Mouse (Mus musculus): Measurements from ENCODE around the gene Ehd2. TPM values are rescaled to one million over a fixed set of nuclear protein-coding genes. Genes with fewer than 3 reads are reported as not detected.

Ehd2 gene
- polyA plus RNA-seq, 1 experiment from 2014 or later = 5.8 TPM

- ATAC-seq (replicated peaks) = no peak
- Histone ChIP-seq H3K9me3 (no peaks in the 10 kb centered on the region), H3K4me2 (no peak overlapping the region), H3K36me3 (replicated peaks) (peaks cover 6% of the 10 kb centered on the region), H3K27me3 (replicated peaks) (no peaks in the 10 kb centered on the region), H3K27ac (no peak overlapping the region), H3K4me1 (0 out of 2 replicates have a peak, but pooled peaks cover 3% of the 10 kb centered on the region), H3K4me3 (no peak overlapping the region), H3K9ac (no peak overlapping the region)
- WGBS = 91% methylated on average over 8 of the region's 8 CpGs
Measured at GRCm38 (mm10) chr7:15968322-15968721, 955 bp upstream of the Ehd2 start.

- Histone ChIP-seq H3K4me3 (no peak overlapping the region), H3K36me3 (replicated peaks) (no peaks in the 10 kb centered on the region; the same call in 1 of the 2 replicates), H3K9me3 (no peaks in the 10 kb centered on the region), H3K4me1 (peaks cover 11% of the 10 kb centered on the region), H3K4me2 (0 out of 2 replicates have a peak overlapping the region, but pooled peaks have one; percentile 46), H3K27me3 (replicated peaks) (no peaks in the 10 kb centered on the region), H3K9ac (no peak overlapping the region), H3K27ac (no peak overlapping the region)
- ATAC-seq (replicated peaks) = no peak
- WGBS = 77% methylated on average over 3 of the region's 3 CpGs
Measured at GRCm38 (mm10) chr7:15966489-15966888, 878 bp downstream of the Ehd2 start.

GRCm38 (mm10) chr7:15963798-15964652 lies 3.3 kb downstream of the Ehd2 start:
- Histone ChIP-seq H3K4me1 (peaks cover 11% of the 10 kb centered on the region), H3K4me2 (no peak overlapping the region), H3K27ac (no peak overlapping the region), H3K36me3 (replicated peaks) (no peaks in the 10 kb centered on the region), H3K4me3 (no peak overlapping the region), H3K9ac (no peak overlapping the region), H3K27me3 (replicated peaks) (no peaks in the 10 kb centered on the region), H3K9me3 (no peaks in the 10 kb centered on the region)
- WGBS = 85% methylated on average over 32 of the region's 32 CpGs
- no peak for ATAC-seq (replicated peaks)

- Histone ChIP-seq H3K4me2 (no peak overlapping the region), H3K36me3 (replicated peaks) (no peaks in the 10 kb centered on the region), H3K27ac (no peak overlapping the region), H3K4me1 (peaks cover 11% of the 10 kb centered on the region), H3K9me3 (no peaks in the 10 kb centered on the region), H3K4me3 (no peak overlapping the region), H3K9ac (no peak overlapping the region), H3K27me3 (replicated peaks) (no peaks in the 10 kb centered on the region)
- 41% methylated on average over 12 of the region's 12 CpGs for WGBS
- ATAC-seq (replicated peaks) = no peak
Measured at GRCm38 (mm10) chr7:15962311-15963288, 4.8 kb downstream of the Ehd2 start.

GRCm38 (mm10) chr7:15961798-15962197 lies 5.6 kb downstream of the Ehd2 start:
- Histone ChIP-seq H3K36me3 (replicated peaks) (no peaks in the 10 kb centered on the region), H3K4me2 (no peak overlapping the region), H3K27me3 (replicated peaks) (no peaks in the 10 kb centered on the region), H3K9me3 (no peaks in the 10 kb centered on the region), H3K4me1 (peaks cover 8% of the 10 kb centered on the region), H3K9ac (no peak overlapping the region), H3K4me3 (no peak overlapping the region), H3K27ac (no peak overlapping the region)
- ATAC-seq (replicated peaks) = no peak
- WGBS = 84% methylated on average over 7 of the region's 7 CpGs

GRCm38 (mm10) chr7:15961239-15961638 lies 6.1 kb downstream of the Ehd2 start:
- Histone ChIP-seq H3K4me1 (peaks cover 8% of the 10 kb centered on the region), H3K4me3 (no peak overlapping the region), H3K9ac (no peak overlapping the region), H3K9me3 (no peaks in the 10 kb centered on the region), H3K27me3 (replicated peaks) (no peaks in the 10 kb centered on the region), H3K36me3 (replicated peaks) (no peaks in the 10 kb centered on the region), H3K4me2 (no peak overlapping the region), H3K27ac (no peak overlapping the region)
- 60% methylated on average over 4 of the region's 4 CpGs for WGBS
- no peak for ATAC-seq (replicated peaks)

GRCm38 (mm10) chr7:15960691-15961090 lies 6.7 kb downstream of the Ehd2 start:
- 41% methylated on average over 4 of the region's 4 CpGs for WGBS
- ATAC-seq (replicated peaks) = no peak

GRCm38 (mm10) chr7:15956143-15956542 lies 11.2 kb downstream of the Ehd2 start:
- Histone ChIP-seq H3K36me3 (replicated peaks) (no peaks in the 10 kb centered on the region), H3K4me2 (no peak overlapping the region), H3K4me1 (no peaks in the 10 kb centered on the region), H3K27me3 (replicated peaks) (no peaks in the 10 kb centered on the region), H3K27ac (no peak overlapping the region), H3K9ac (no peak overlapping the region), H3K9me3 (no peaks in the 10 kb centered on the region), H3K4me3 (no peak overlapping the region)
- ATAC-seq (replicated peaks) = no peak
- WGBS = 87% methylated on average over 5 of the region's 5 CpGs

More at GRCm38 (mm10) chr7:15960691-15961090, 6.7 kb downstream of the Ehd2 start:
- Histone ChIP-seq H3K27me3 (replicated peaks) (no peaks in the 10 kb centered on the region), H3K4me2 (no peak overlapping the region), H3K27ac (no peak overlapping the region), H3K9me3 (no peaks in the 10 kb centered on the region), H3K4me3 (no peak overlapping the region), H3K36me3 (replicated peaks) (no peaks in the 10 kb centered on the region), H3K9ac (no peak overlapping the region), H3K4me1 (peaks cover 8% of the 10 kb centered on the region)

- no peaks in the 10 kb centered on the region for H3K36me3 ChIP-seq (replicated peaks)
- peak overlapping the region; percentile 34 for H3K4me2 ChIP-seq
- no peaks in the 10 kb centered on the region for H3K27me3 ChIP-seq (replicated peaks)
- H3K27ac ChIP-seq = no peak overlapping the region
- no peak for ATAC-seq (replicated peaks)
- H3K4me1 ChIP-seq = no peaks in the 10 kb centered on the region
- H3K9me3 ChIP-seq = no peaks in the 10 kb centered on the region
- no peak overlapping the region for H3K9ac ChIP-seq
- WGBS = 18% methylated on average over 7 of the region's 7 CpGs
- no peak overlapping the region for H3K4me3 ChIP-seq
Measured at GRCm38 (mm10) chr7:15955509-15955908, 11.9 kb downstream of the Ehd2 start.

- no peaks in the 10 kb centered on the region for H3K27me3 ChIP-seq (replicated peaks)
- WGBS = 7% methylated on average over 21 of the region's 21 CpGs
- no peaks in the 10 kb centered on the region for H3K36me3 ChIP-seq (replicated peaks)
- ATAC-seq (replicated peaks) = peak; percentile 41; the same call in 1 of the 2 replicates
- peak overlapping the region; percentile 34 for H3K4me2 ChIP-seq
- H3K9me3 ChIP-seq = no peaks in the 10 kb centered on the region
- no peak overlapping the region for H3K4me3 ChIP-seq
- no peaks in the 10 kb centered on the region for H3K4me1 ChIP-seq
- no peak overlapping the region for H3K27ac ChIP-seq
- no peak overlapping the region for H3K9ac ChIP-seq
Measured at GRCm38 (mm10) chr7:15954978-15955443, 12.4 kb downstream of the Ehd2 start.

GRCm38 (mm10) chr7:15954436-15954835 lies 12.9 kb downstream of the Ehd2 start:
- H3K4me2 ChIP-seq = no peak overlapping the region
- H3K27ac ChIP-seq = no peak overlapping the region
- no peak for ATAC-seq (replicated peaks)
- H3K27me3 ChIP-seq (replicated peaks) = no peaks in the 10 kb centered on the region
- H3K36me3 ChIP-seq (replicated peaks) = no peaks in the 10 kb centered on the region
- H3K9ac ChIP-seq = no peak overlapping the region
- H3K4me1 ChIP-seq = no peaks in the 10 kb centered on the region
- WGBS = 88% methylated on average over 7 of the region's 7 CpGs
- H3K4me3 ChIP-seq = no peak overlapping the region
- no peaks in the 10 kb centered on the region for H3K9me3 ChIP-seq
